Mouse (Mus musculus): ENCODE results near the gene Abcc9. TPM values are rescaled to one million over a fixed set of nuclear protein-coding genes. Genes with fewer than 3 reads are reported as not detected.

The Abcc9 gene
- polyA plus RNA-seq, 1 experiment from 2014 or later, result 3.6 TPM

DNA sequence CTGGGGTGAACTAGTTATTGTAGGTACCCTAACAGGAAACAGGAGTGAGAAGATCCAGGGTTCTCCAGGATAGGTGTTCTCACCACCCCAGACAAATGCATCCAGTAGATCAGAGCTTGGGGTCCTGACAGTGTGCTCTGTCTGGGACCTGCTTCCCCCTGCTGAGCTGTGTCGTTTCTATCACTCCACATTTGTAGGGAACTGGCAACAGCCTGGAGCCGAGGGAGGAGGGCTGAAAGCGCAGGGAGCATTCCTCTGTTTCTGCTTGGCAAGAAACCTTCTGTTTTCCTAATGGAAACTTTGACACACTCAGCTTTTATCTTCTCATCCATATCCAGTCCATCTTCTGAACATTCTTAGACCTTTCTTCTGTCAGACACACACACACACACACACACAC is 85.5 kb downstream of the Abcc9 start:
- Histone ChIP-seq H3K9ac (ENCODE audit: low read depth, low read length) (no peak overlapping the region), H3K27me3 (replicated peaks; ENCODE audit: control insufficient read depth, insufficient read depth, low read length) (no peaks in the 10 kb centered on the region), H3K36me3 (ENCODE audit: control insufficient read depth, insufficient read depth, low read length) (no peaks in the 10 kb centered on the region), H3K9me3 (ENCODE audit: control insufficient read depth, low read length) (no peaks in the 10 kb centered on the region), H3K4me1 (replicated peaks; ENCODE audit: control insufficient read depth, insufficient read depth, low read length) (no peaks in the 10 kb centered on the region), H3K27ac (ENCODE audit: low read depth, low read length) (no peak overlapping the region), H3K4me3 (ENCODE audit: low read depth, low read length) (no peak overlapping the region), H3K4me2 (no peak overlapping the region)
- WGBS, result 48% methylated on average over 3 of the region's 3 CpGs
- ATAC-seq (replicated peaks; ENCODE audit: low FRiP score) (no peak), DNase-seq (ENCODE audit: low spot score) (no peak)

DNA sequence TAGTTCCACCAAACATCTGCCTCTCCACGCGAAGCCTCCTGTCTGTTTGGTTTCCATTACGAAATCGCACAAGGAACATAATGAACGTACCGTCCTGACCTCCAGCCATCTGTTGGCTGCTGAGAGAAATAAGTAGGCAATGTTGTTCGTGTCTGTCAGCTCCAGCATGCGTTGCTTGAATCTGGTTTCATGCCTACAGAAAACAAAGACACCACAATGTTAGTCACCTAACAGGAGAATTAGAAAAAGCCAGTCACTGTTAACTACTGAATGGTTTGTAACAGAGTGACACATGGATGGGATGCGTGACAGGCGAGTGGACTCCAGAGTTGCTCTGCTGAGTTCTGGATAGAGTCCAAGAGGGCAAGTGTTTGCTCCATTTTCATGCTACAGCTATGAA is 87.8 kb downstream of the Abcc9 start:
- no peaks in the 10 kb centered on the region for H3K36me3 ChIP-seq (ENCODE audit: control insufficient read depth, insufficient read depth, low read length)
- H3K9me3 ChIP-seq (ENCODE audit: control insufficient read depth, low read length), result no peaks in the 10 kb centered on the region
- no peak overlapping the region for H3K27ac ChIP-seq (ENCODE audit: low read depth, low read length)
- DNase-seq (ENCODE audit: low spot score), result no peak
- no peaks in the 10 kb centered on the region for H3K27me3 ChIP-seq (replicated peaks; ENCODE audit: control insufficient read depth, insufficient read depth, low read length)
- no peak overlapping the region for H3K4me3 ChIP-seq (ENCODE audit: low read depth, low read length)
- no peak overlapping the region for H3K4me2 ChIP-seq
- no peaks in the 10 kb centered on the region for H3K4me1 ChIP-seq (replicated peaks; ENCODE audit: control insufficient read depth, insufficient read depth, low read length)
- WGBS, result 80% methylated on average over 10 of the region's 10 CpGs
- ATAC-seq (replicated peaks; ENCODE audit: low FRiP score), result no peak
- H3K9ac ChIP-seq (ENCODE audit: low read depth, low read length), result no peak overlapping the region

DNA sequence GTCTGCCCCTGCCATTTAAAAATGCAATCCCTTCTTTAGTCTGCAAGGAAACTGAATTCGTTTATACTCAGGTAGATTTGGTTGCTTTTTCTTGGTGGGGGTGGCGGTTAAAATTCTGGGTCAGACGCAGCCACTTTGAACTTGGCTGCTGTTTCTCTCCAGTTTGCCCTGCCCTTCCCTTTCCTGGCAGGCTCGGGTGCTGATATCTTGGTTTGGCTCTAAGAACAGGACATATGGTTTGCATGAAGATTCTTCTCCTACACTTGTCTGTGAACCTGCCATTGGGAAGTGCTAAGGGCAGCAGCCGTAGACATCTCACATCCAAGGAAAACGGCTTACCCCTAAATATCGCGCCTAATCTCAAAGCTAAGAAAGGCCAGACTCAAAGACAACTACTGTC is 89.7 kb downstream of the Abcc9 start:
- Histone ChIP-seq H3K36me3 (ENCODE audit: control insufficient read depth, insufficient read depth, low read length) (no peaks in the 10 kb centered on the region), H3K4me2 (no peak overlapping the region), H3K9me3 (ENCODE audit: control insufficient read depth, low read length) (no peaks in the 10 kb centered on the region), H3K27ac (ENCODE audit: low read depth, low read length) (no peak overlapping the region), H3K4me1 (replicated peaks; ENCODE audit: control insufficient read depth, insufficient read depth, low read length) (no peaks in the 10 kb centered on the region), H3K27me3 (replicated peaks; ENCODE audit: control insufficient read depth, insufficient read depth, low read length) (no peaks in the 10 kb centered on the region), H3K9ac (ENCODE audit: low read depth, low read length) (no peak overlapping the region), H3K4me3 (ENCODE audit: low read depth, low read length) (no peak overlapping the region)
- DNase-seq (ENCODE audit: low spot score) (no peak), ATAC-seq (replicated peaks; ENCODE audit: low FRiP score) (no peak)
- WGBS, result 78% methylated on average over 8 of the region's 8 CpGs

DNA sequence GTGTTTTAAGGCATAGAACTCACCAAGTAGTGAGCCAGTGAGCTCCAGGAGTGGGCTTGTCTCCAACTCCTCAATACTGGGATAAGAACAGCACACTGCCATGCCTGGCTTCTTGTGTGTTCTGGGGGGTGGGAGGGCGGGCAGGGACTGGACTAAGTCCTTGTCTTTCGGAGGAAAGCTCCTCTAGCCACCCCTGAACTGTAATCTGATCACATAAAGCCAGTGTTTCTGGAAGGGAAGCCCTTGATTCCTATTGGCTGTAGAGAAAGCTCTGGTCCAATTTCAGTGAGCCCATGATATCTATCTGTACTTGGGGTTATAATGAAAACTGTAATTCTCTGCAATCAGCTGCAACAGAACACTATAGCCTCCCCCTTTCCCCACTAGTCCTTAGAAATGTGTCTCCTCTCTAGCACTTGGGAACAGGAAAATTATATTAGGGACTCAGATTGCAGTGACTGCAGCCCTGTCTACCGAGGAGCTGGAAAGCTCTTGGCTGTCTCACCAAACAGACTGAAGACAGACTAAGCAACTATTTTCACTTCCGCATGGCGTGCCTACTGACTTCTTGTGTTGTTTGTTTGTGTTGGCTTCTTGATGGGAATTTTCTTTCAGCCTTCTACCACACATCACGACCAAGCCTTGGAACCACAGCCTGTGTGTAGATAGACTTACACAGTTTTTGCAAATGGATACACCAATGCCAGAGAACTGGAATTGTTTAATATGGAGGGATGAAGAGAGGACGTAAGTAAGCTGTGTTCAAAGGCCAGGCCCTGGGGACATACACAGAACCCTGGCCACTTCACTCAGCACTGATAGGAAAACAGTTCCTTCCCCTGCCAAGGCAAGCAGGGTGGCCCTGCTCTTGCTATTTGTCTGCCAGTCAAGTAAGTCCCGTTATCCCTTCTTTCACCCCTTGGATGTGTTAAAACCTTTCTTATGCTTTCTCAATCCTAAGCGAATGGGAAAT is 92.4 kb downstream of the Abcc9 start:
- WGBS, result 66% methylated on average over 9 of the region's 9 CpGs
- H3K27ac ChIP-seq (ENCODE audit: low read depth, low read length), result no peak overlapping the region
- H3K4me3 ChIP-seq (ENCODE audit: low read depth, low read length), result no peak overlapping the region
- no peaks in the 10 kb centered on the region for H3K4me1 ChIP-seq (replicated peaks; ENCODE audit: control insufficient read depth, insufficient read depth, low read length)
- H3K9me3 ChIP-seq (ENCODE audit: control insufficient read depth, low read length), result no peaks in the 10 kb centered on the region; the same call in 1 of the 2 replicates
- no peak overlapping the region for H3K4me2 ChIP-seq
- H3K27me3 ChIP-seq (replicated peaks; ENCODE audit: control insufficient read depth, insufficient read depth, low read length), result no peaks in the 10 kb centered on the region
- no peaks in the 10 kb centered on the region for H3K36me3 ChIP-seq (ENCODE audit: control insufficient read depth, insufficient read depth, low read length)
- no peak for DNase-seq (ENCODE audit: low spot score)
- ATAC-seq (replicated peaks; ENCODE audit: low FRiP score), result no peak
- no peak overlapping the region for H3K9ac ChIP-seq (ENCODE audit: low read depth, low read length)

DNA sequence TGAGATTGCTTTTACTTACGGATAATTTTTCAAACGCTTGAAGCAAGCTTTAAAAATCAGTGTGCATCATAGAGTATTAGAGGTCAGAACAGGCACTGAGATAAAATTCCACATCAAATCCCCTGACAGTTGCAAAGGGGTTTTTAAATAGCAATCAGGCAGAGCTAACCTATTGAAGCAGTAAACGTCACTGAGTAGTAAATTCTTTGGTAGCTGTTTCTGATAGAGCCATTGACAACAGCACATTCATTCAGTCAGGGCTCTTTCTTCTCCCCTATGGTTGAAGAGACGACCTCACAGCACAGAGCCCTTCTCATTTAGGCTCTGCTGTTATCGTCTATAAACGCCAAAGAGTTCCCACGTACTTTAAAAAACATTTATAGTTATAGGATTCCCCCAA is 95.0 kb downstream of the Abcc9 start:
- Histone ChIP-seq H3K4me2 (no peak overlapping the region), H3K4me1 (replicated peaks; ENCODE audit: control insufficient read depth, insufficient read depth, low read length) (no peaks in the 10 kb centered on the region), H3K27ac (ENCODE audit: low read depth, low read length) (no peak overlapping the region), H3K4me3 (ENCODE audit: low read depth, low read length) (no peak overlapping the region), H3K9ac (ENCODE audit: low read depth, low read length) (no peak overlapping the region), H3K36me3 (ENCODE audit: control insufficient read depth, insufficient read depth, low read length) (no peaks in the 10 kb centered on the region), H3K9me3 (ENCODE audit: control insufficient read depth, low read length) (no peaks in the 10 kb centered on the region; the same call in 1 of the 2 replicates), H3K27me3 (replicated peaks; ENCODE audit: control insufficient read depth, insufficient read depth, low read length) (no peaks in the 10 kb centered on the region)
- no peak for ATAC-seq (replicated peaks; ENCODE audit: low FRiP score)
- 69% methylated on average over 7 of the region's 7 CpGs for WGBS
- DNase-seq (ENCODE audit: low spot score), result no peak

DNA sequence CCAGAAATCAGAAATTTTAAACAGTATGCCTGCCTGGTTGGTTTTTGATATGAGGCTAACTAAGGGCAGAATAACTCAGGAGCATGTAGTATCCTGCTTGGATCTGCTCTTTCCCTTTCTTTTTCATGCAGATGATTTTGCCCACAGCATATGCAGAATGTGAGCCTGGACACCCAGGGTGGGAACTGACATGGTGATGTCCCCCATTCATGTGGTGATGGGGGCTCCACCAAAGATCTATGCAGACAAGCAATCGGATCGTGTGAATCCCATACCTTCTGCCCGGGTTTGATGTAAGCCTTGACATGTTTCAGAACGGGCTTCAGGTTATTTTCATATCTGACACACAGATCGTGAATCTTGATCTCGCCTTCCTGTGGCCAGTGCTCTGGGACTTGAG is 99.3 kb downstream of the Abcc9 start:
- H3K27me3 ChIP-seq (replicated peaks; ENCODE audit: control insufficient read depth, insufficient read depth, low read length), result no peaks in the 10 kb centered on the region
- H3K27ac ChIP-seq (ENCODE audit: low read depth, low read length), result no peak overlapping the region
- no peaks in the 10 kb centered on the region; the same call in 1 of the 2 replicates for H3K9me3 ChIP-seq (ENCODE audit: control insufficient read depth, low read length)
- H3K9ac ChIP-seq (ENCODE audit: low read depth, low read length), result no peak overlapping the region
- ATAC-seq (replicated peaks; ENCODE audit: low FRiP score) (no peak), DNase-seq (ENCODE audit: low spot score) (no peak)
- H3K4me1 ChIP-seq (replicated peaks; ENCODE audit: control insufficient read depth, insufficient read depth, low read length), result no peaks in the 10 kb centered on the region
- WGBS, result 76% methylated on average over 6 of the region's 6 CpGs
- no peak overlapping the region for H3K4me3 ChIP-seq (ENCODE audit: low read depth, low read length)
- no peak overlapping the region for H3K4me2 ChIP-seq
- no peaks in the 10 kb centered on the region for H3K36me3 ChIP-seq (ENCODE audit: control insufficient read depth, insufficient read depth, low read length)

DNA sequence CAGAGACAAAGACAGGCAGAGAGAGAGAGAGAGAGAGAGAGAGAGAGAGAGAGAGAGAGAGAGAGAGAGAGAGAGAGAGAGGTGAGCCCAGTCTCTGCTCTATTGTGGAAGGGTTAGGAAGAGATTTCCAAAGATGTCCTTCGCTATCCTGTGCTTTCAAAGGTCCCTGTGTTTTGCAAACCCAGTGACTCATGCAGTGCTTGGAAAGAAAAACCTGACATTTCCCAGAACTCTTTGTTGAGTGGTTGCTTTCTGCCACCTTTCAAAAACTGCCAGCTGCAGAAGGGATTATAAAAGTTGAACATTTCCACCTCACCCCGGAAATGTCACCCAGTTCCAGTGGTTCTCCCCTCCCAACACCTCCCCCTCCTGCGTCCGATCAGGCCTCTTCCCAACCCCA is 123.3 kb downstream of the Abcc9 start:
- no peak overlapping the region for H3K4me3 ChIP-seq (ENCODE audit: low read depth, low read length)
- H3K36me3 ChIP-seq (ENCODE audit: control insufficient read depth, insufficient read depth, low read length), result no peaks in the 10 kb centered on the region
- H3K9ac ChIP-seq (ENCODE audit: low read depth, low read length), result no peak overlapping the region
- no peaks in the 10 kb centered on the region for H3K4me1 ChIP-seq (replicated peaks; ENCODE audit: control insufficient read depth, insufficient read depth, low read length)
- no peak overlapping the region for H3K27ac ChIP-seq (ENCODE audit: low read depth, low read length)
- H3K27me3 ChIP-seq (replicated peaks; ENCODE audit: control insufficient read depth, insufficient read depth, low read length), result no peaks in the 10 kb centered on the region
- WGBS, result 76% methylated on average over 4 of the region's 4 CpGs
- H3K4me2 ChIP-seq, result no peak overlapping the region
- no peak for DNase-seq (ENCODE audit: low spot score)
- no peaks in the 10 kb centered on the region for H3K9me3 ChIP-seq (ENCODE audit: control insufficient read depth, low read length)
- no peak for ATAC-seq (replicated peaks; ENCODE audit: low FRiP score)

DNA sequence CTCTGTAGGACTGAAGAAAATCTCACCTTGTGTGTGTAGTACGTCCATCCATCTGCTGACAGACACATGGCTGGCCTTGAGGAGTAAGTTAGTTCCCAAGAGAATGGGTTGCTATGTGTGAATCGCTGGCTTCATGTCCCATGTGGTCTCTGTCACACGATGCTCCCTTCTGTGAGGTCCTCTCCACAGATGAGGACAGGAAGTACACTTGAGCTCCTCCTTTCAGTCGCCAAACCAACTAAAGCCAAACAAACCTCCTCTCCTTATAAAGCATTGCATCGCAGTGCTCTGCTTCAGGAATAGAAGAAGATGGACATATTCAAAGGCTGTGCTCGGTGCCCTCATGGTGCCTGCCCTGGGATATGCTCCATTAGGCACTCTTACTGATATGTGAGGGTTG is 124.3 kb downstream of the Abcc9 start:
- peaks cover 4% of the 10 kb centered on the region for H3K27me3 ChIP-seq (replicated peaks; ENCODE audit: control insufficient read depth, insufficient read depth, low read length)
- H3K27ac ChIP-seq (ENCODE audit: low read depth, low read length), result no peak overlapping the region
- H3K36me3 ChIP-seq (ENCODE audit: control insufficient read depth, insufficient read depth, low read length), result no peaks in the 10 kb centered on the region
- no peaks in the 10 kb centered on the region for H3K4me1 ChIP-seq (replicated peaks; ENCODE audit: control insufficient read depth, insufficient read depth, low read length)
- 72% methylated on average over 6 of the region's 6 CpGs for WGBS
- no peaks in the 10 kb centered on the region for H3K9me3 ChIP-seq (ENCODE audit: control insufficient read depth, low read length)
- DNase-seq (ENCODE audit: low spot score), result no peak
- H3K4me3 ChIP-seq (ENCODE audit: low read depth, low read length), result no peak overlapping the region
- H3K4me2 ChIP-seq, result no peak overlapping the region
- no peak for ATAC-seq (replicated peaks; ENCODE audit: low FRiP score)
- H3K9ac ChIP-seq (ENCODE audit: low read depth, low read length), result no peak overlapping the region

DNA sequence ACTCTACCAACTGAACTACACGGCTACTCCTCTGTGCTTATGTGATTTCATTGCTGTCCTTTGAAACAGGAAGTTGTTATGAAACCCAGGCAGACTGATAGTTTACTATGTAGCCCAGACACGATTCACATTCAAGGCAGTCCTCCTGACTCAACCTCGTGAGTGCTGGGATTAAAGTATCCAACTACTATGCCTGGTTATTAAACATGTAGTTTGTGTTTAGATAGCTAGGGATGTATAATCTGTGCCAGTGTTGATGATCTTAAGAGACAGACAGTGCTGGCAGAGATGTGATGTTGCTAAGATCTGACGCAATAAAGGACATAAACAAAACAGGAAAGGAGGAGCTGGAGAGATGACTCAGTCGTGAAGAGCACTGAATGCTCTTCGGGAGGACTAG is 129.2 kb downstream of the Abcc9 start:
- no peak overlapping the region for H3K27ac ChIP-seq (ENCODE audit: low read depth, low read length)
- WGBS, result 37% methylated on average over 6 of the region's 6 CpGs
- H3K36me3 ChIP-seq (ENCODE audit: control insufficient read depth, insufficient read depth, low read length), result no peaks in the 10 kb centered on the region
- H3K4me2 ChIP-seq, result no peak overlapping the region
- H3K27me3 ChIP-seq (replicated peaks; ENCODE audit: control insufficient read depth, insufficient read depth, low read length), result peaks cover 40% of the 10 kb centered on the region
- no peak for ATAC-seq (replicated peaks; ENCODE audit: low FRiP score)
- H3K4me3 ChIP-seq (ENCODE audit: low read depth, low read length), result no peak overlapping the region
- H3K9ac ChIP-seq (ENCODE audit: low read depth, low read length), result no peak overlapping the region
- no peak for DNase-seq (ENCODE audit: low spot score)
- no peaks in the 10 kb centered on the region for H3K9me3 ChIP-seq (ENCODE audit: control insufficient read depth, low read length)
- H3K4me1 ChIP-seq (replicated peaks; ENCODE audit: control insufficient read depth, insufficient read depth, low read length), result peaks cover 3% of the 10 kb centered on the region; the same call in 1 of the 2 replicates

Data from liver, embryonic 11.5 days (tissue).